Mouse (Mus musculus) frontal cortex, postnatal 10 days (tissue): ENCODE measurements around the gene Btbd17.

ENCODE experiments used
- DNase-seq, 2 experiments: peaks; one replicate each; pipeline ENCODE4 v3.0.0; 2022; ENCODE audit warnings: low spot score in 2 of 2, mixed read lengths in 1 of 2

Gene Btbd17

GRCm38 (mm10) chr11:114795848-114796322, at the start of gene Btbd17:
Gene Btbd17, minus strand, starts transcription at chr11:114795945.
- peak; percentile 69 to 81 for DNase-seq

- DNase-seq: no peak
Measured at GRCm38 (mm10) chr11:114844464-114845220, 48.9 kb upstream of the Btbd17 start.

GRCm38 (mm10) chr11:114843818-114844463, 48.2 kb upstream of the Btbd17 start:
- no peak for DNase-seq

- no peak for DNase-seq
Measured at GRCm38 (mm10) chr11:114833166-114833565, 37.4 kb upstream of the Btbd17 start.

GRCm38 (mm10) chr11:114830433-114830773, 34.7 kb upstream of the Btbd17 start:
- no peak for DNase-seq

GRCm38 (mm10) chr11:114829499-114830432, 34.0 kb upstream of the Btbd17 start:
- no peak for DNase-seq

GRCm38 (mm10) chr11:114826686-114827085, 30.9 kb upstream of the Btbd17 start:
- no peak for DNase-seq

GRCm38 (mm10) chr11:114823199-114823725, 27.5 kb upstream of the Btbd17 start:
- no peak for DNase-seq

DNA sequence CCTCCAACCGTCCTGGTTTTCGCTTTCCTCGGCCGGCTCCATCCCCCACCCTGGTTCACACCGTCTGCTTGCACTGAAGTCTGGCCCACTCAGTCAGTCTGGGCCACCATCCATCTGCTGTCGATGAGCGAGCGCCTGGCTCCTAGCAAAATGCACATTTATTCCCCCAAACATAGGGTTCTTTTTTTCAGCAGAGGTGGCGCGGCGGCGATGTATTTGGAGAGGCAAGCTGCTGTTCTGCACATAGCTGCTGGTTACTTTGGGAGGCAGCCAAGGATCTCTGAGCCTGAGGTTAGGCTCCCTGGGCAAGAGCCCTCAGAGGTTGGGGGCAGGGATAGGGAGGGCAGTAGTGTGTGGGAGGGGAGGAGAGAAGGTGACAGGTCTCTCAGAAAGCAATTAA, 27.0 kb upstream of the Btbd17 start:
- DNase-seq: peak; percentile 78 to 81

DNA sequence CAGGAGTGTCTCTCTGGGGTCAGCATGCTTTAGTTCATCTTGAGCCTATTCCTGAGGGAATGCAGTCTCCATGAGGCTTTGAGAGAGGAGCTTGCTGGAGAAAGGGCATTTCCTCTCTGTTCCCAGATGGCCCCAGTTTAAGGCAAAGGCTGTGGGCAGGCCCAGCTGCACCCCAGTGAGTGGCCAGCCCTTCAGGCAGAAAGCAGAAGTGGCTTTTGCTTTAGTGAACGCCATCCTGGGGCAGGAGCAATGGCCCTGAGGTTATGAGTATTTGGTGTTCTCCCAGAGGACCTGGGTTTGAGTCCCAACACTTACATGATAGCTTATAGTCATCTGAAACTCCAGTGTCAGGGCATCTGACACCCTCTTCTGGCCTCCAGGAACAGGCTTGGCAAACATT, 25.6 kb upstream of the Btbd17 start:
- no peak for DNase-seq

GRCm38 (mm10) chr11:114820444-114820843, 24.7 kb upstream of the Btbd17 start:
- DNase-seq: no peak

DNA sequence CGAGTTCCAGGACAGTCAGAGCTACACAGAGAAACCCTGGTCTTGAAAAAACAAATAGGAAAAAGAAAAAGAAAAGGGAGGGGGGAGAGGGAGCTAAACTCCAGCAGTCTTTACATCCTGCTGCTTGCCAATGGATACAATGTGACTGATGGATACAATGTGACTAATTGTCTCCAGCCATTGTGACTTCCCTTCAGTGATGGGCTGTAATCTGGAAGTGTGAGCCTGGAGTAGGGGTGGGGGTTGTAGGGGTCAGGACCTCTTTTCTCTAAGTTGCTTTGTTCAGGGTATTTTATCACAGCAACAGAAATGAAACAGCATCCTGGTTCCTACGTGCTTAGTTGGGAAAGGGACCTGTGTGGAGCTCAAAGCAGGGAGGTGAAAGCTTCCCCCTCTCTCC, 23.4 kb upstream of the Btbd17 start:
- DNase-seq: no peak

DNA sequence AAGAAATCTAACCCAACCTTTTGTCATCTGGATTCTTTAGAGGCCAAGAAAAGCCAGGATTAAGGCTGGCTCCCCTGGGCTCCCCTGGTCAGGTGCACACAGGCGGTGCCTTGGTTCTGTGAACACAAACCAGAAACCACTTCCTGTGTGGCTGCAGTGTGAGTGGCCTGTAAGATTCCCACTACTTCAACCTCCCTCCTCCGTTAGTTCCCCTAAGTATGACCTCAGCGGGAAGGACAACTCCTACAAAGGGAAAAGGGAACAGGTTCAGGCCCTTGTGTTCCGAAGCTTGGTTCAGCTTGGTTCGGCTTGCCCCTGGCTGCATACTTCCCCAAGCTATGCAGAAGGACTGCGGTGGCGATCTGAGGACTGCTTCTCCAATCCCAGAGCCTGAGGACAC, 22.4 kb upstream of the Btbd17 start:
- no peak for DNase-seq

GRCm38 (mm10) chr11:114816934-114817333, 21.2 kb upstream of the Btbd17 start:
- DNase-seq: no peak

- DNase-seq: no peak
Measured at GRCm38 (mm10) chr11:114814873-114815592, 19.3 kb upstream of the Btbd17 start.

- peak; percentile 72 to 89 for DNase-seq
Measured at GRCm38 (mm10) chr11:114812731-114813240, 17.0 kb upstream of the Btbd17 start.

DNA sequence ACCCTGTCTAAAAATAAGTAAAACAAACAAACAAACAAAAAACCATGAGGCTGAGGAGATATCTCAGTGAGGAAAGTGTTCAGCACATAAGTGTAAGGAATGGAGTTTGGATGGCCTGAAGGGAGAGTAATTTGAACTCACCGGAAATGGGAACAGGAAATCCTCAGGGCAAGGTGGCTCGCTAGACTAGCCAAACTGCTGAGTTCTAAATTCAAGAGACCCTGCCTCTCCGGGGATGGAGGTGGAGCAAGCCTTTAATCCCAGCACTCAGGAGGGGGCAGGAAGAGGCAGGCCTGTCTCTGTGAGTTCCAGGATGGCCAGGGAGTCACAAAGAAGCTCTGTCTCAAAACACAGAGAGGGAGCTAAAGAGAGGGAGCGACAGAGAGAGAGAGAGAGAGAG, 14.6 kb upstream of the Btbd17 start:
- no peak for DNase-seq

DNA sequence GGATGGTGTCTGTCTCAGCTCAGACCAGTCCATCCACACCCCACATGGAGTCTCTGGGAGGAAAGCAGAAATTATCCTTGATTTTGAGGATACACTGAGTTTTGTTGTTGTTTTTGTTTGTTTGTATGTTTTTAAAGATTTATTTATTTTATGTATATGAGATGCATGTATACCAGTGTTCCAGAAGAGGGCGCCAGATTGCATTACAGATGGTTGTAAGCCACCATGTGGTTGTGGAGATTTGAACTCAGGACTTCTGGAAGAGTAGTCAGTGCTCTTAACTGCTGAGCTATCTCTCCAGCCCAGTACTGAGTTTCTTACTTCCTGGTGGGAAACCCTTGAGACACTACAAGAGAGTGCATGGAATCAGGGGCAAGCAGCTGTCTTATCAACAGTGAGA, 13.6 kb upstream of the Btbd17 start:
- DNase-seq: no peak

- no peak for DNase-seq
Measured at GRCm38 (mm10) chr11:114807686-114808427, 12.1 kb upstream of the Btbd17 start.

DNA sequence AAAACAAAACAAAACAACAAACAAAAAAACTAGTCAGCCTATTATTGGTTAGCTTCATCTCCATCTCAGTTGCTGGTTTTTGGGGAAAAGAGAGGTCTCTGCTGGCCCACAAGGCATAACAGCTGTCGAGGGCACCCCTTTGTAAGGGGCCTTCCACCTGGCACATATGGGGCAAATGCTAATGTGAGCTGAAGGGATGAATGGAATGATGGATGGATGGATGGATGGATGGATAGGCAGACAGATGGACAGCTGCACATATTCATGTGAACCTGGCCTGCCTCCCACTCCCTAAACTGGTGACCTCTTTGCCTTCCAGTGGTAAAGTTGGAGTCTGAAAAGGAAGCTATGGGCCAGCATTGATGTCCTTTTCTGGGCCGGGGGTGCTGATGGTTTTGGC, 11.3 kb upstream of the Btbd17 start:
- no peak for DNase-seq
